Mouse (Mus musculus) olfactory bulb, adult 2 months (tissue): Measurements from ENCODE around the gene Gpt2. TPM values are rescaled to one million over a fixed set of nuclear protein-coding genes. Genes with fewer than 3 reads are reported as not detected.

Source experiments
- H3K27ac ChIP-seq: fragments of 200-500 bp; 2 replicates; pipeline ENCODE4 v1.5.1; 2012; ENCODE audit warnings: low read depth, low read length; ENCODE audit not compliant: insufficient read depth
- H3K4me1 ChIP-seq: fragments of 200-500 bp; 2 replicates; pipeline ENCODE4 v1.6.1; 2012; ENCODE audit warnings: low read length; ENCODE audit not compliant: control insufficient read depth, insufficient read depth
- H3K4me3 ChIP-seq: fragments of 200-500 bp; 2 replicates; pipeline ENCODE4 v1.5.1; 2012; ENCODE audit warnings: mild to moderate bottlenecking, low read depth, low read length, moderate library complexity; ENCODE audit not compliant: insufficient read depth
- CTCF ChIP-seq: fragments of 200-500 bp; IDR thresholded peaks from 2 replicates; pipeline ENCODE4 v1.5.1; 2012; ENCODE audit warnings: low read depth, mild to moderate bottlenecking, low read length, moderate library complexity; ENCODE audit not compliant: insufficient read depth
- POLR2A ChIP-seq: fragments of 200-500 bp; IDR thresholded peaks from 2 replicates; pipeline ENCODE4 v1.6.1; 2012; ENCODE audit warnings: mild to moderate bottlenecking, low read depth, low read length, moderate library complexity; ENCODE audit not compliant: insufficient read depth
- WGBS: fragments of 180-500 bp; shearing (Covaris S2); methylation state at CpG from one replicate; pipeline ENCODE4 v1.1.7; 2018; 5-methylcytosine and 5-hydroxymethylcytosine counted together
- polyA plus RNA-seq: library from polyadenylated mRNA; stranded (reverse); fragments of >200 nt; gene quantifications from 2 replicates; pipeline ENCODE4 v1.2.4, GENCODE M21; 2012; ENCODE audit warnings: low replicate concordance; ENCODE audit not compliant: missing spikeins, insufficient read depth, insufficient read length

Gpt2 gene
- polyA plus RNA-seq, 1 experiment: not detected

DNA sequence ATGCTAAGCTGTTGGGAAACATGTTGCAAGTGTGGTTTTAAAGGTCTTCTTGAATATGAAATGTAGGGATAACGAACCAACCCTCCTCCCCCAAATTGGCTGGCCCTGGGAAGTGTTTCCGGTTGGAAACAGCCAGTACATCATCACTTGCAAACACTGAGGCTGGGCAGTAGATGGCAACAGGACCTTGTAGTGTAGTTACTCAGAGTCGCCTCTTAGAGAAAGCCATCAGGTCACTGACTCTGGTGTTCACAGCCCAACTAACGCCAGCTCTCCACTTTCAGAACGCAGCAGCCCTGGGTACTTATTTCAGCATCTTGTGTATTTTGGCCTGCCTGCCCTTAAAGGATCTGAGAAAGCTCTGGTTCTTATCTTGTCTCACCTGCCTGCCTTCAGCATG, 31.6 kb upstream of the Gpt2 start:
- no peak overlapping the region for H3K27ac ChIP-seq
- 30% methylated on average over 5 of the region's 5 CpGs for WGBS
- TF ChIP-seq CTCF (no peak), POLR2A (no peak)
- H3K4me1 ChIP-seq: no peaks in the 10 kb centered on the region
- H3K4me3 ChIP-seq: no peak overlapping the region

GRCm38 (mm10) chr8:85461377-85461776, 31.0 kb upstream of the Gpt2 start:
- no peak for TF ChIP-seq POLR2A
- no peak for TF ChIP-seq CTCF
- Histone ChIP-seq H3K4me3 (no peak overlapping the region), H3K4me1 (no peaks in the 10 kb centered on the region), H3K27ac (no peak overlapping the region)
- 89% methylated on average over 3 of the region's 3 CpGs for WGBS

GRCm38 (mm10) chr8:85462441-85462840, 29.9 kb upstream of the Gpt2 start:
- 91% methylated on average over 1 of the region's 1 CpGs for WGBS
- H3K4me3 ChIP-seq: no peak overlapping the region

GRCm38 (mm10) chr8:85464316-85464715, 28.1 kb upstream of the Gpt2 start:
- H3K27ac ChIP-seq: no peak overlapping the region
- H3K4me3 ChIP-seq: no peak overlapping the region
- TF ChIP-seq POLR2A: no peak
- no peak for TF ChIP-seq CTCF
- H3K4me1 ChIP-seq: no peaks in the 10 kb centered on the region

More at GRCm38 (mm10) chr8:85462441-85462840, 29.9 kb upstream of the Gpt2 start:
- H3K27ac ChIP-seq: no peak overlapping the region
- TF ChIP-seq CTCF: no peak
- TF ChIP-seq POLR2A: no peak
- H3K4me1 ChIP-seq: no peaks in the 10 kb centered on the region

DNA sequence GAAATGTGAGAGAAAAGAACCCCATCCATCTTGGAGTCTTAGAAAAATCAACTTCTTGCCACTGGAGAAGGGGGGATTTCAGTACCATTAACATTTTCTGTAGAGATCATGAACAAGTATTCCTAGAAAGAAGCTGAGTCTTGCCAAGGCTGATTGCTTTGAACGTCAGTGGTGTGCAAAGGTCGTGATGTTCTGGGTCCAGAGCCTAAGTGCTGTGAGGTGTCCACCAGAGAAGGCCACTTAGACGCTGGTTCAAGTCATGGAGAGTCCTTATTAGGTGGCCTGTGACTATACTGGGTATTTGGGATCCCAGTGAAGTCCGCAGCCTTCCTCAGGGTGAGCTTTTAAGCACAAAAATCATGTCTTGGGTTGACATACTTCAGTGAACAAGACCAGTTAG, 26.3 kb upstream of the Gpt2 start:
- Histone ChIP-seq H3K27ac (no peak overlapping the region), H3K4me3 (no peak overlapping the region), H3K4me1 (no peaks in the 10 kb centered on the region)
- no peak for TF ChIP-seq CTCF
- no peak for TF ChIP-seq POLR2A
- 89% methylated on average over 4 of the region's 4 CpGs for WGBS

GRCm38 (mm10) chr8:85470753-85471152, 21.6 kb upstream of the Gpt2 start:
- WGBS: 62% methylated on average over 8 of the region's 8 CpGs
- TF ChIP-seq POLR2A (no peak), CTCF (no peak)
- Histone ChIP-seq H3K4me1 (no peaks in the 10 kb centered on the region), H3K4me3 (no peak overlapping the region), H3K27ac (0 out of 2 replicates have a peak overlapping the region, but pooled peaks have one; percentile 16)

DNA sequence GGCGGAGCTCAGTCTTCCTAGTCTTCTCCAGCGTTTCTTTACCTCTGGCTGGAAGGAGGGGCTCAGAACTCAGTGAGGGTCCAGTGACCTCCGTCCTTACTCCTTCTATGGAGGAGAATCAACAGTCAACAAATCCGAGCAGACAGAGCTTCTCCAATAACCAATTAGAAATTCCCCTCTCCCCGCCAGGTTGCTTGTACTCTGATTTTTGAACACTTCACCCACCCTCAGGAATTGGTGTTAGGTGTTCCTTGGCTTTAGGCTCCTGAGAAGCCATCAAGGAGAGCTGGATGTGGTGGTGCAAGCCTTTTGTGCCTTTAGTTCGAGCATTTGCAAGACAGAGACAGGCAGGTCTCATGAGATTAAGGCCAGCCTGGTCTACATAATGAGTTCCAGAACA, 19.6 kb upstream of the Gpt2 start:
- TF ChIP-seq POLR2A: no peak
- no peak for TF ChIP-seq CTCF
- WGBS: 85% methylated on average over 6 of the region's 6 CpGs
- H3K4me3 ChIP-seq: no peak overlapping the region
- no peaks in the 10 kb centered on the region for H3K4me1 ChIP-seq
- no peak overlapping the region for H3K27ac ChIP-seq

- TF ChIP-seq POLR2A (no peak), CTCF (no peak)
- H3K4me1 ChIP-seq: no peaks in the 10 kb centered on the region
- no peak overlapping the region for H3K4me3 ChIP-seq
- no peak overlapping the region for H3K27ac ChIP-seq
- WGBS: 88% methylated on average over 4 of the region's 4 CpGs
Measured at GRCm38 (mm10) chr8:85473246-85473645, 19.1 kb upstream of the Gpt2 start.

- TF ChIP-seq CTCF (no peak), POLR2A (no peak)
- Histone ChIP-seq H3K4me3 (no peak overlapping the region), H3K27ac (no peak overlapping the region), H3K4me1 (no peaks in the 10 kb centered on the region)
- 93% methylated on average over 3 of the region's 3 CpGs for WGBS
Measured at GRCm38 (mm10) chr8:85474924-85475323, 17.5 kb upstream of the Gpt2 start.

DNA sequence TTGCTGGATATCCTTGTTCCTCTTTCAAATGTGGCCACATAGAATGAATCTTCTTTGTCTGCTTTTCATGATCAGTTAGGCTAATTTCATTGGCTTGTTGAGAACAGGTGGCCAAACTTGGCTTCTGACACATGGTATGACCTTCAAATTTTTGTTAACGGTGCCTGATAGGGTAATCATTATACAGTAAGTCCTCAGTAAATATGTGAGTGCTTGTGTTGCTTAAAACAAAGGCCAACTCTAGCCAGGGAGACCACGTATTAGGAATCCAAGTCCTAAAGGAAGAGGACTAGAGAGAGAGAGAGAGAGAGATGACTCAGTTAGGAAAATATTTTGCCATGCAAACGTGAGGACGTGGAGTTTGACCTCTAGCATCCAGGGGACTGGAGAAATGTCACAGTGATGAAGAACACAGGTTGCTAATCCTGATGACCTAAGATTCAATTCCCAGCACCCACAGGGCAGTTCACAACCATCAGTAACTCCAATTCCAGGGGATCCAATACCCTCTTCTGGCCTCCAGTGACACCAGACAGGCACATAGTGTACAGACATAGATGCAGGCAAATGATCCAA, 15.3 kb upstream of the Gpt2 start:
- TF ChIP-seq CTCF (no peak), POLR2A (no peak)
- no peak overlapping the region for H3K27ac ChIP-seq
- 83% methylated on average over 4 of the region's 4 CpGs for WGBS
- H3K4me3 ChIP-seq: no peak overlapping the region
- H3K4me1 ChIP-seq: peaks cover 6% of the 10 kb centered on the region
